Mouse (Mus musculus) heart, adult 8-10 months (tissue): ENCODE results near the gene Timm44. TPM values are rescaled to one million over a fixed set of nuclear protein-coding genes. Genes with fewer than 3 reads are reported as not detected.
A peak's percentile ranks its signal among the peaks of the same experiment; 100 is the strongest.
"Not testable (repeated sequence)": the region's sequence is repeated elsewhere in the genome, so short reads cannot be mapped to it uniquely, and the experiment has no call there.

Experiments used
- DNase-seq: peaks from one replicate; pipeline ENCODE4 v3.0.0; 2022; ENCODE audit warnings: low spot score
- total RNA-seq, 4 experiments: library from RNA; stranded (reverse); gene quantifications; 2 replicates each; pipeline ENCODE4 v1.2.4; 2022

The Timm44 gene
- total RNA-seq, 4 experiments from 2014 or later = 94.0 to 109 (median 101) TPM

- no peak for DNase-seq
Observed at GRCm38 (mm10) chr8:4263105-4263791, 12.5 kb downstream of the Timm44 start.

- DNase-seq = no peak
Observed at GRCm38 (mm10) chr8:4259805-4260170, 15.9 kb downstream of the Timm44 start.

GRCm38 (mm10) chr8:4259125-4259804 is 16.4 kb downstream of the Timm44 start, which contains the start of gene Ctxn1:
TSS of gene Ctxn1 (minus strand) at chr8:4259274.
- peak; percentile 90 for DNase-seq

- no peak for DNase-seq
Observed at GRCm38 (mm10) chr8:4258678-4259077, 17.0 kb downstream of the Timm44 start.

GRCm38 (mm10) chr8:4258233-4258632 is 17.5 kb downstream of the Timm44 start:
- DNase-seq = no peak

GRCm38 (mm10) chr8:4257350-4257749 is 18.4 kb downstream of the Timm44 start:
- no peak for DNase-seq

- no peak for DNase-seq
Observed at GRCm38 (mm10) chr8:4256911-4257310, 18.8 kb downstream of the Timm44 start.

- DNase-seq = not testable (repeated sequence)
Observed at GRCm38 (mm10) chr8:4255471-4255870, 20.2 kb downstream of the Timm44 start.

- no peak for DNase-seq
Observed at GRCm38 (mm10) chr8:4254001-4254400, 21.7 kb downstream of the Timm44 start.

- peak; percentile 96 for DNase-seq
Observed at GRCm38 (mm10) chr8:4252934-4253841, 22.5 kb downstream of the Timm44 start, which contains the start of gene Snapc2. TSS of gene Snapc2 (plus strand) at chr8:4253080.

GRCm38 (mm10) chr8:4252116-4252760 is 23.5 kb downstream of the Timm44 start:
- DNase-seq = no peak

- peak; percentile 65 for DNase-seq
Observed at GRCm38 (mm10) chr8:4250306-4250970, 25.3 kb downstream of the Timm44 start.

GRCm38 (mm10) chr8:4249213-4249612 is 26.5 kb downstream of the Timm44 start:
- DNase-seq = no peak

GRCm38 (mm10) chr8:4247951-4248540 is 27.7 kb downstream of the Timm44 start, which contains the start of gene Tgfbr3l:
TSS of gene Tgfbr3l (plus strand) at chr8:4248214.
- no peak for DNase-seq

- no peak for DNase-seq
Observed at GRCm38 (mm10) chr8:4247241-4247640, 28.5 kb downstream of the Timm44 start.

- no peak for DNase-seq
Observed at GRCm38 (mm10) chr8:4245737-4246136, 30.0 kb downstream of the Timm44 start.

GRCm38 (mm10) chr8:4245061-4245460 is 30.7 kb downstream of the Timm44 start:
- DNase-seq = no peak

- DNase-seq = no peak
Observed at GRCm38 (mm10) chr8:4239193-4239890, 36.4 kb downstream of the Timm44 start.

- DNase-seq = peak; percentile 100
Observed at GRCm38 (mm10) chr8:4238434-4239192, 37.1 kb downstream of the Timm44 start, which contains the start of the genes Map2k7 and Gm49320. TSS of gene Map2k7 (plus strand) at chr8:4238740. TSS of gene Gm49320 (plus strand) at chr8:4238865.
